Mouse (Mus musculus): ENCODE measurements at regions not wholly inside any gene's neighbourhood (a gene's known extent, or its start where the extent isn't known, plus 50 kb on each side); places are given as distances from the start of the nearest gene placed in this dataset.
A peak's percentile ranks its signal among the peaks of the same experiment; 100 is the strongest.

DNA sequence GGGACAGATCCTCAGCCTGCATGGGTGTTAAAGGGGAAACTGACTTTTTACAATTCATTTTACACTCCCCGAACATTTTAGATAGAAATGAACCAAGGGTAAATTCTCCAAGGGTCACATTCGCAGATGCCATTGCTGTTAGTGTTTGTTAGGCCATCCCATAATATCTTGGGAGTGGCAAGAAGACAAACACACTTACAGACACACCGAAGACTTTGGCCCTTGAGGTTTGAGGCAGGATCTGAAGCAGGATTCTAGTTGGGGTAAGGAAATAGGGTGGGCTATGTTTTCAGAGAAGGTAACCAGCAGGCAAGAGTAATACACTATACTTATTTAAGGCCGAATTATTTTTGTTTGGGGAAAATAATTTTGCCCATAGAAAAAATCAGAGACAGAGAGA, 263.1 kb upstream of the Sall1 start:
- Histone ChIP-seq H3K27me3 (ENCODE audit: control insufficient read depth, insufficient read depth, low read length) (no peaks in the 10 kb centered on the region), H3K9ac (ENCODE audit: low read depth, low read length) (no peak overlapping the region), H3K4me3 (ENCODE audit: insufficient read depth, low read depth, low read length) (no peak overlapping the region), H3K27ac (replicated peaks; ENCODE audit: insufficient read depth, low read depth, low read length) (no peak overlapping the region), H3K4me1 (ENCODE audit: control insufficient read depth, insufficient read depth, low read length) (peaks cover 1% of the 10 kb centered on the region), H3K36me3 (ENCODE audit: control insufficient read depth, insufficient read depth, low read length) (no peaks in the 10 kb centered on the region), H3K79me2 (ENCODE audit: control insufficient read depth, insufficient read depth, low read length) (no peaks in the 10 kb centered on the region)
- DNase-seq (ENCODE audit: extremely low read depth, low read depth, low spot score): no peak
- TF ChIP-seq CTCF (IDR thresholded peaks at IDR 0.05; ENCODE audit: low read depth, low read length): no peak
- TF ChIP-seq POLR2A (IDR thresholded peaks at IDR 0.05; ENCODE audit: extremely low read depth, insufficient read depth, low read length): no peak
- 80% methylated on average over 4 of the region's 4 CpGs for WGBS

DNA sequence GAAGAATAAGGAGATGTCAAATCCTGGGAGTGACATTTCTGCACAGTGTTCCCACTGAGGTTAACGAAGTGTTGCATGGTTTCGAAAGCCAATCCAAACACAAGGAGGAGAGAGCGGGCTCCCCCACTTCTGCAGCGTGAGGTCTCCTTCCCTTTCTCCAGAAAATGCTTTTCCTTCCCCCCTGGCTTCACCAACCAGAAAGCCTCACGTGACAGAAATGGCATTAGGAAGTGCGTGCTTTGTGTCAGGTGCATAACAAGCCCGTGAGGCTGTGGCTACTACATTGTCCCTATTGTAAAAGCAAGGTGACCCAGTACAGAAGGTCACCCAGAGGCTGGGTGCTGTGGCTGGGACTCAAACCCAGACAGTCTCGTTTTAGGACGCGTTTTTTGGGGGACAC, 260.2 kb upstream of the Sall1 start:
- WGBS: 74% methylated on average over 10 of the region's 10 CpGs
- no peak overlapping the region for H3K27ac ChIP-seq (replicated peaks; ENCODE audit: insufficient read depth, low read depth, low read length)
- no peak for DNase-seq (ENCODE audit: extremely low read depth, low read depth, low spot score)
- TF ChIP-seq POLR2A (IDR thresholded peaks at IDR 0.05; ENCODE audit: extremely low read depth, insufficient read depth, low read length) (no peak), CTCF (IDR thresholded peaks at IDR 0.05; ENCODE audit: low read depth, low read length) (no peak)
- H3K9ac ChIP-seq (ENCODE audit: low read depth, low read length): no peak overlapping the region
- H3K4me3 ChIP-seq (ENCODE audit: insufficient read depth, low read depth, low read length): no peak overlapping the region
- H3K4me1 ChIP-seq (ENCODE audit: control insufficient read depth, insufficient read depth, low read length): peaks cover 1% of the 10 kb centered on the region
- H3K79me2 ChIP-seq (ENCODE audit: control insufficient read depth, insufficient read depth, low read length): no peaks in the 10 kb centered on the region
- no peaks in the 10 kb centered on the region for H3K36me3 ChIP-seq (ENCODE audit: control insufficient read depth, insufficient read depth, low read length)
- H3K27me3 ChIP-seq (ENCODE audit: control insufficient read depth, insufficient read depth, low read length): no peaks in the 10 kb centered on the region

DNA sequence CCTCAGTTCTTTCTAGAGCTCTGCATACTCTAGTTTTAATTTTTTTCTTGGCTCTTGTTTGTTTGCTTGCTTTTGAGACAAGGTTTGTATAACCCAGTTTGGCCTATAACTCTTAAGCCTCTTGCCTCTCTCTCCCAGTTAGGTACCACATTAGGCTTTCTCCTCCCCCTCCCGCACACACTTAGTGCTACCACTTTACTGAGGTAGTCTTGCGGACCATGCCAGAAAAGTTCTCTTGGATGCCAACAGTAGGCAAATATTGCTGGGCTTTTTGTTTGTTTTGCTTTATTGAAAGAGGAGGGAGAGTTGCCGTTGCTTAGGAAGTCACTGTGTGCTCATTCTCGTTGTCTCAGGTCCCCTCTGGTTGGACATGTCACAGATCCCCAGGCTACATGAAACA, 259.4 kb upstream of the Sall1 start:
- Histone ChIP-seq H3K9ac (ENCODE audit: low read depth, low read length) (no peak overlapping the region), H3K27ac (replicated peaks; ENCODE audit: insufficient read depth, low read depth, low read length) (no peak overlapping the region), H3K27me3 (ENCODE audit: control insufficient read depth, insufficient read depth, low read length) (no peaks in the 10 kb centered on the region), H3K36me3 (ENCODE audit: control insufficient read depth, insufficient read depth, low read length) (no peaks in the 10 kb centered on the region), H3K4me3 (ENCODE audit: insufficient read depth, low read depth, low read length) (no peak overlapping the region), H3K4me1 (ENCODE audit: control insufficient read depth, insufficient read depth, low read length) (peaks cover 1% of the 10 kb centered on the region), H3K79me2 (ENCODE audit: control insufficient read depth, insufficient read depth, low read length) (no peaks in the 10 kb centered on the region)
- TF ChIP-seq POLR2A (IDR thresholded peaks at IDR 0.05; ENCODE audit: extremely low read depth, insufficient read depth, low read length) (no peak), CTCF (IDR thresholded peaks at IDR 0.05; ENCODE audit: low read depth, low read length) (no peak)
- DNase-seq (ENCODE audit: extremely low read depth, low read depth, low spot score): peak; percentile 87
- WGBS: 27% methylated on average over 4 of the region's 4 CpGs

- peaks cover 10% of the 10 kb centered on the region for H3K4me1 ChIP-seq (ENCODE audit: control insufficient read depth, insufficient read depth, low read length)
- H3K27me3 ChIP-seq (ENCODE audit: control insufficient read depth, insufficient read depth, low read length): no peaks in the 10 kb centered on the region
- no peak overlapping the region for H3K27ac ChIP-seq (replicated peaks; ENCODE audit: insufficient read depth, low read depth, low read length)
- no peak overlapping the region for H3K4me3 ChIP-seq (ENCODE audit: insufficient read depth, low read depth, low read length)
- no peaks in the 10 kb centered on the region for H3K36me3 ChIP-seq (ENCODE audit: control insufficient read depth, insufficient read depth, low read length)
- DNase-seq (ENCODE audit: extremely low read depth, low read depth, low spot score): no peak
- H3K79me2 ChIP-seq (ENCODE audit: control insufficient read depth, insufficient read depth, low read length): no peaks in the 10 kb centered on the region
- WGBS: 89% methylated on average over 4 of the region's 4 CpGs
- H3K9ac ChIP-seq (ENCODE audit: low read depth, low read length): no peak overlapping the region
- no peak for TF ChIP-seq POLR2A (IDR thresholded peaks at IDR 0.05; ENCODE audit: extremely low read depth, insufficient read depth, low read length)
- TF ChIP-seq CTCF (IDR thresholded peaks at IDR 0.05; ENCODE audit: low read depth, low read length): no peak
Measured at GRCm38 (mm10) chr8:89299637-89300036, 255.7 kb upstream of the Sall1 start.

- no peak for TF ChIP-seq POLR2A (IDR thresholded peaks at IDR 0.05; ENCODE audit: extremely low read depth, insufficient read depth, low read length)
- TF ChIP-seq CTCF (IDR thresholded peaks at IDR 0.05; ENCODE audit: low read depth, low read length): no peak
- DNase-seq (ENCODE audit: extremely low read depth, low read depth, low spot score): peak; percentile 81
- 29% methylated on average over 5 of the region's 5 CpGs for WGBS
Measured at GRCm38 (mm10) chr8:89295686-89296085, 251.7 kb upstream of the Sall1 start.

DNA sequence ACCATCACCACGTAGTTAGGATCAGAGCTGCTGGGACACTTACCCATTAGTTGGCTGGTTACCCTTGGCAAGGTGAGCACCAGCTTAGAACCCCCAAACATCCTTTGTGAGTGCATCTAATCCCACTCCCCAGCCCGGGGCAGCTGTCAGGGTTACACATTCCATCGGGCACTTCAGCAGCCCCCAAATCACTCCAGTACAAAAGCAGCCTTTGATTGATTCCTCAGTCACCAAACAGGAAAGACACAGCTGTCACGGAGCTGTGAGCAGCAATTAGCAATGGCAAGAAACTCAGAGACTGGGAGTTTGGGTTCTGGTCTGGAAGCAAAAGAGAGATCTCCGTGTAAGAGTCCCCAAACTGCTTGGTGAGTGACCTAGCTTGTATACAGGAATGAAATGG, 245.1 kb upstream of the Sall1 start:
- Histone ChIP-seq H3K79me2 (ENCODE audit: control insufficient read depth, insufficient read depth, low read length) (no peaks in the 10 kb centered on the region), H3K27me3 (ENCODE audit: control insufficient read depth, insufficient read depth, low read length) (no peaks in the 10 kb centered on the region), H3K36me3 (ENCODE audit: control insufficient read depth, insufficient read depth, low read length) (no peaks in the 10 kb centered on the region), H3K4me3 (ENCODE audit: insufficient read depth, low read depth, low read length) (no peak overlapping the region), H3K27ac (replicated peaks; ENCODE audit: insufficient read depth, low read depth, low read length) (no peak overlapping the region), H3K4me1 (ENCODE audit: control insufficient read depth, insufficient read depth, low read length) (peaks cover 8% of the 10 kb centered on the region), H3K9ac (ENCODE audit: low read depth, low read length) (no peak overlapping the region)
- WGBS: 59% methylated on average over 5 of the region's 5 CpGs
- DNase-seq (ENCODE audit: extremely low read depth, low read depth, low spot score): no peak
- TF ChIP-seq CTCF (IDR thresholded peaks at IDR 0.05; ENCODE audit: low read depth, low read length) (no peak), POLR2A (IDR thresholded peaks at IDR 0.05; ENCODE audit: extremely low read depth, insufficient read depth, low read length) (no peak)

More at GRCm38 (mm10) chr8:89295686-89296085, 251.7 kb upstream of the Sall1 start:
- Histone ChIP-seq H3K4me1 (ENCODE audit: control insufficient read depth, insufficient read depth, low read length) (peaks cover 8% of the 10 kb centered on the region), H3K27ac (replicated peaks; ENCODE audit: insufficient read depth, low read depth, low read length) (no peak overlapping the region), H3K4me3 (ENCODE audit: insufficient read depth, low read depth, low read length) (no peak overlapping the region), H3K79me2 (ENCODE audit: control insufficient read depth, insufficient read depth, low read length) (no peaks in the 10 kb centered on the region), H3K9ac (ENCODE audit: low read depth, low read length) (no peak overlapping the region), H3K27me3 (ENCODE audit: control insufficient read depth, insufficient read depth, low read length) (no peaks in the 10 kb centered on the region), H3K36me3 (ENCODE audit: control insufficient read depth, insufficient read depth, low read length) (no peaks in the 10 kb centered on the region)
